Mouse (Mus musculus) spleen, adult 2 months (tissue): ENCODE data around the gene Prkci. TPM values are rescaled to one million over a fixed set of nuclear protein-coding genes. Genes with fewer than 3 reads are reported as not detected.

Source experiments
- DNase-seq, 2 experiments: peaks; one replicate each; pipeline versions ENCODE4 v3.0.0 to v3.0.0-alpha.2; 2012 to 2021; ENCODE audit warnings: low spot score in 2 of 2, low read depth in 1 of 2
- H3K27ac ChIP-seq: fragments of 200-500 bp; 2 replicates; pipeline ENCODE4 v1.5.1; 2012; ENCODE audit warnings: low read length, inconsistent platforms; ENCODE audit not compliant: insufficient read depth
- H3K27me3 ChIP-seq: fragments of 200-500 bp; 2 replicates; pipeline ENCODE4 v1.6.1; 2012; ENCODE audit warnings: mild to moderate bottlenecking, moderate library complexity, low read length, inconsistent platforms; ENCODE audit not compliant: control insufficient read depth, insufficient read depth
- H3K36me3 ChIP-seq: fragments of 200-500 bp; 2 replicates; pipeline ENCODE4 v1.6.1; 2012; ENCODE audit warnings: mild to moderate bottlenecking, low read length, inconsistent platforms; ENCODE audit not compliant: control insufficient read depth, insufficient read depth
- H3K4me1 ChIP-seq: fragments of 200-500 bp; 2 replicates; pipeline ENCODE4 v1.6.1; 2011; ENCODE audit warnings: inconsistent platforms; ENCODE audit not compliant: control insufficient read depth, insufficient read depth, insufficient read length
- H3K4me3 ChIP-seq: fragments of 200-500 bp; 2 replicates; pipeline ENCODE4 v1.5.1; 2011; ENCODE audit warnings: mild to moderate bottlenecking, inconsistent platforms; ENCODE audit not compliant: insufficient read depth, insufficient read length; ENCODE audit errors: extremely low read depth
- CTCF ChIP-seq: fragments of 200-500 bp; IDR thresholded peaks from 2 replicates; pipeline ENCODE4 v1.5.1; 2011; ENCODE audit warnings: mild to moderate bottlenecking, inconsistent platforms; ENCODE audit not compliant: insufficient read depth, insufficient read length, insufficient replicate concordance; ENCODE audit errors: extremely low read depth
- POLR2A ChIP-seq: fragments of 200-500 bp; IDR thresholded peaks from 2 replicates; pipeline ENCODE4 v1.6.1; 2011; ENCODE audit warnings: low read depth, low read length, inconsistent platforms
- WGBS: fragments of 180-500 bp; shearing (Covaris S2); methylation state at CpG from one replicate; pipeline ENCODE4 v1.1.7; 2018; 5-methylcytosine and 5-hydroxymethylcytosine counted together
- polyA plus RNA-seq: library from polyadenylated mRNA; depleted of rRNA; stranded (reverse); fragments of >200 nt; gene quantifications from 2 replicates; pipeline ENCODE4 v1.2.3, GENCODE M21; 2012; rRNA removed

Gene Prkci
- 3.7 and 5.0 TPM in 2 replicates for polyA plus RNA-seq

- Histone ChIP-seq H3K4me3 (peak within 1 kb of the TSS; percentile 90), H3K4me1 (peaks cover 7% of the 10 kb centered on the region; the same call in 1 of the 2 replicates), H3K27me3 (no peaks in the 10 kb centered on the region), H3K36me3 (no peaks in the 10 kb centered on the region), H3K27ac (peak within 1 kb of the TSS; percentile 67)
- TF ChIP-seq CTCF (no peak), POLR2A (peak; percentile 23; the same call in 1 of the 2 replicates)
- WGBS: under 1% methylated on average over 48 of the region's 50 CpGs
- DNase-seq: peak; percentile 78 to 90
Observed at GRCm38 (mm10) chr3:30995283-30995898, at the start of gene Prkci. TSS of gene Prkci (plus strand) at chr3:30995747.

- no peak for DNase-seq
Observed at GRCm38 (mm10) chr3:30951652-30952051, 43.9 kb upstream of the Prkci start.

GRCm38 (mm10) chr3:30952273-30953070 is 43.1 kb upstream of the Prkci start:
- Histone ChIP-seq H3K4me3 (no peak overlapping the region), H3K4me1 (no peaks in the 10 kb centered on the region), H3K27me3 (no peaks in the 10 kb centered on the region), H3K36me3 (peaks cover 28% of the 10 kb centered on the region), H3K27ac (no peak overlapping the region)
- DNase-seq: no peak
- no peak for TF ChIP-seq CTCF
- no peak for TF ChIP-seq POLR2A
- 78% methylated on average over 12 of the region's 12 CpGs for WGBS

More at GRCm38 (mm10) chr3:30951652-30952051, 43.9 kb upstream of the Prkci start:
- no peak overlapping the region for H3K4me3 ChIP-seq
- H3K36me3 ChIP-seq: peaks cover 30% of the 10 kb centered on the region
- TF ChIP-seq CTCF (no peak), POLR2A (no peak)
- WGBS: 82% methylated on average over 3 of the region's 3 CpGs
- H3K4me1 ChIP-seq: no peaks in the 10 kb centered on the region
- no peaks in the 10 kb centered on the region for H3K27me3 ChIP-seq
- H3K27ac ChIP-seq: no peak overlapping the region

- TF ChIP-seq POLR2A (no peak), CTCF (no peak)
- no peak for DNase-seq
- no peak overlapping the region for H3K27ac ChIP-seq
- no peak overlapping the region for H3K4me3 ChIP-seq
- peaks cover 33% of the 10 kb centered on the region for H3K36me3 ChIP-seq
- no peaks in the 10 kb centered on the region for H3K27me3 ChIP-seq
- 85% methylated on average over 6 of the region's 6 CpGs for WGBS
- no peaks in the 10 kb centered on the region for H3K4me1 ChIP-seq
Observed at GRCm38 (mm10) chr3:30956327-30956726, 39.2 kb upstream of the Prkci start.

GRCm38 (mm10) chr3:30958709-30959108 is 36.8 kb upstream of the Prkci start:
- H3K27me3 ChIP-seq: no peaks in the 10 kb centered on the region
- no peak overlapping the region for H3K27ac ChIP-seq
- H3K4me1 ChIP-seq: no peaks in the 10 kb centered on the region
- no peak overlapping the region for H3K4me3 ChIP-seq
- TF ChIP-seq POLR2A (no peak), CTCF (no peak)
- WGBS: 94% methylated on average over 2 of the region's 2 CpGs
- DNase-seq: no peak
- peaks cover 33% of the 10 kb centered on the region for H3K36me3 ChIP-seq

GRCm38 (mm10) chr3:30959868-30960831 is 35.4 kb upstream of the Prkci start:
- Histone ChIP-seq H3K4me3 (no peak overlapping the region), H3K27ac (no peak overlapping the region), H3K4me1 (no peaks in the 10 kb centered on the region), H3K36me3 (peaks cover 30% of the 10 kb centered on the region), H3K27me3 (no peaks in the 10 kb centered on the region)
- 92% methylated on average over 7 of the region's 7 CpGs for WGBS
- DNase-seq: no peak
- no peak for TF ChIP-seq CTCF
